Mouse (Mus musculus) splenic B cell, adult 2 months (primary cell): ENCODE measurements around the gene Gm42517.

Source experiments
- DNase-seq: peaks from one replicate; pipeline ENCODE4 v3.0.0-alpha.2; 2011; ENCODE audit warnings: low read depth, low spot score
- H3K27me3 ChIP-seq: 2 replicates; pipeline ENCODE4 v1.6.1; 2012; ENCODE audit warnings: mild to moderate bottlenecking, low read length, moderate library complexity, mixed read lengths; ENCODE audit not compliant: control insufficient read depth, poor library complexity, insufficient read depth, severe bottlenecking
- H3K36me3 ChIP-seq: 2 replicates; pipeline ENCODE4 v1.6.1; 2012; ENCODE audit warnings: mild to moderate bottlenecking, low read length, moderate library complexity, mixed read lengths; ENCODE audit not compliant: control insufficient read depth, poor library complexity, insufficient read depth, severe bottlenecking

The Gm42517 gene

GRCm38 (mm10) chr5:108366984-108367841 is 509 bp downstream of the Gm42517 start:
- Histone ChIP-seq H3K36me3 (no peaks in the 10 kb centered on the region), H3K27me3 (no peaks in the 10 kb centered on the region)
- no peak for DNase-seq

- Histone ChIP-seq H3K36me3 (no peaks in the 10 kb centered on the region), H3K27me3 (no peaks in the 10 kb centered on the region)
- DNase-seq, result no peak
Measured at GRCm38 (mm10) chr5:108366328-108366983, 1.3 kb downstream of the Gm42517 start.

DNA sequence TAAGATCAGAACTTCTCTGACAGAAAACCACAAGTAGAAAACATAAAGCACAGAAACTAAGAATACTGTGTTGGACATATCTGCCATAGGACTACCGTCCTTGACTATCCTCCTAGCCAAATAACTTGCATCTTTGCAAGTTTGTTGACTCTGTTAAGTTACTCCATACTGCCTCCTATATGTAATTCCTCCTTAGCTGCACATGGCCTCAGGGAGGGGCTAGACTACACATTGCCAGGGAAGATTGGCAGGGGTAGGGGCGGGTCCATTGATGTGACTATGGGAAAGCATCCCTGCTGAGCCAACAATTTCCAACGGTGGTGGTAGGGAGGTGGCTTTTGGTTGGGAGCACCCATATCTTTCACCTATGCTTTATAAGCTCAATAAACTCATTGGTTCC is 5.4 kb downstream of the Gm42517 start:
- no peak for DNase-seq
- no peaks in the 10 kb centered on the region for H3K27me3 ChIP-seq
- no peaks in the 10 kb centered on the region for H3K36me3 ChIP-seq

GRCm38 (mm10) chr5:108360211-108360610 is 7.5 kb downstream of the Gm42517 start:
- DNase-seq, result no peak
- Histone ChIP-seq H3K27me3 (no peaks in the 10 kb centered on the region), H3K36me3 (no peaks in the 10 kb centered on the region)

DNA sequence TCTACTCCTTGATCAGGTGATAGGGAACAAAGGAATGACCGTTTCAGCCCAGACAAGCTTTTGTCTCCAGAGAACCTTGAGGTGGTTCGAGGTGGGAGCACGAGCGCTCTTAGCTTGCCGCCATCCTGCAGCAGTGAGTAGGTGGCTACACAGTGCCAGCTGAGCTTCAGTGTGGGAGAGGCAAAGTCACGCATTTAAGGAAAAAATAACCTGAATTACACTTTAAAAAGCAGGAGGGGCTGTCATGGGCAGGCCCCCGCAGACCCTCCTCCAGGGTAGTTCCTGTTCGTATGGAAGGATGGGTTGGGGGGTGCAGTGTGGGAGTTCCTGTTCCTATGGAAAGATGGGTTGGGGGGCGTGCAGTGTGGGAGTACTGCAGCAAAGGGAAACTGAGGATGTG is 8.2 kb downstream of the Gm42517 start:
- no peak for DNase-seq
- Histone ChIP-seq H3K27me3 (no peaks in the 10 kb centered on the region), H3K36me3 (no peaks in the 10 kb centered on the region)

DNA sequence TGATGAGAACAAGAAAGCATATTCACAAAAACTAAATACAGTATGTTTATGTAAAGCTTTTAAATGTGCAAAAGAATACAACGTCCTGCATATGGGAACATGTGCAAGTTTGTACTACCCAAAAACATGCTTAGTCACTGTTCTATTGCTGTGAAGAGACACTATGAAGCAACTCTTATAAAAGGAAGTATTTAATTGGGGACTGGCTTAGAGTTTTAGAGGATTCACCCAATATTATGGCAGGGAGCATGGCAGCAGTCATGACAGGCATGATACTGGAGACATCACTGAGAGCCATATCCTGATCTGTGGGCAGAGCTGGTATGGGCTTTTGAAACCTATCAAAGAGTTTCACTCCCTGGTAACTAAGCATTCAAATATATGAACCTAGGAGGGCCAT is 9.9 kb downstream of the Gm42517 start:
- H3K27me3 ChIP-seq, result no peaks in the 10 kb centered on the region
- DNase-seq, result no peak
- H3K36me3 ChIP-seq, result no peaks in the 10 kb centered on the region

DNA sequence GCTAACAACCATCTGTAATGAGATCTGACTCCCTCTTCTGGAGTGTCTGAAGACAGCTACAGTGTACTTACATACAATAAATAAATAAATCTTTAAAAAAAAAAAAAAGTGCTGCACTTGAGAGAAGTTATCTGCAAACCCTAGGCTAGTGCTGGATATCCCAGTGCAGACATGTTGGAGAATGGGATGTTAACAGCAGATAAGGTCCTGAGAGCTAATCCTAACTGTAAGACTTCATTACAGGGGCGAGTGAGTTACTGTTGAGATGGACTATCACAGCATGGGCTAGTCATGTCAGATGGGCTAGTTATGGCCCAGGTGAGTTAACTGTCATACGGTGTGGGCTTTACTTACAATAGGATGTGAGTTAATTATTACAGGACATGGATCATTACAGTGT is 13.7 kb downstream of the Gm42517 start:
- Histone ChIP-seq H3K36me3 (no peaks in the 10 kb centered on the region), H3K27me3 (no peaks in the 10 kb centered on the region)
- no peak for DNase-seq

- H3K36me3 ChIP-seq, result peaks cover 3% of the 10 kb centered on the region
- DNase-seq, result no peak
- no peaks in the 10 kb centered on the region for H3K27me3 ChIP-seq
Measured at GRCm38 (mm10) chr5:108349511-108350148, 18.1 kb downstream of the Gm42517 start.

GRCm38 (mm10) chr5:108347843-108348242 is 19.9 kb downstream of the Gm42517 start:
- H3K36me3 ChIP-seq, result peaks cover 3% of the 10 kb centered on the region
- no peaks in the 10 kb centered on the region for H3K27me3 ChIP-seq
- no peak for DNase-seq

DNA sequence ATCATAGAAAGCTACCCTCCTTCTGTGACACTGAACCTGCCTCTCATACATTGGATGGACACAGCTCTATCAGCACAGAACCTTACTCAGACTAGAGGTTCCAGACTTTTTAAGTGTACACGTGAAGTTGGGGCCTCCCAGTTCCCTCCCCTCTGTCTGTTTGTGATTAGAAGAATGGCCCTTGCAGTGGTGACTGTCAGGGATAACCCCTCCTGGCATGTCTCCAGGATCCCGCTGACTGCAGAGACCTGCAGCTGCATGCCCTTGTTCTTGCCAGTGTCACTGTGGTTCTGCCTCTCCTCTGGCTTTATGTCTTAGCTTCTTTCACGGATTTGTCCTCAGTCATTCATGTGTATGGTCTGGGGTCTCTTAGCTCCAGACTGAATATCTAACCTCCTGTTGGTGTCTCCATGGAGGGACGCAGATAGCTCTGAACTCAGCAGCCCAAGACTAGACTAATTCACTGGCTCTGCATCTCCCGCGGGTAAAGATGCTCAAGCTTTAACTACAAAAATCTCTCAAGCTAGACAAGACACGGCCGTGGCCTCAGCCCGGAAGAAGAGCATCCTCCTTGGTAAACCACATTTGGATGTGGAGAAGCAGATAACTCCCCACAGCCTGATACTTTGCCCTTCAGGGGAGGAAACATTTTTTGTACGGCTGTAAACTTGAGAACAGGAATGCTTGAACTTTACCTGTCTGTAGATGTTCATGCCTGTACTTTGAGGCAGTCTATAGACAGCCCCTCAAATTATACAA is 22.2 kb downstream of the Gm42517 start:
- no peaks in the 10 kb centered on the region for H3K27me3 ChIP-seq
- DNase-seq, result no peak
- H3K36me3 ChIP-seq, result peaks cover 6% of the 10 kb centered on the region

DNA sequence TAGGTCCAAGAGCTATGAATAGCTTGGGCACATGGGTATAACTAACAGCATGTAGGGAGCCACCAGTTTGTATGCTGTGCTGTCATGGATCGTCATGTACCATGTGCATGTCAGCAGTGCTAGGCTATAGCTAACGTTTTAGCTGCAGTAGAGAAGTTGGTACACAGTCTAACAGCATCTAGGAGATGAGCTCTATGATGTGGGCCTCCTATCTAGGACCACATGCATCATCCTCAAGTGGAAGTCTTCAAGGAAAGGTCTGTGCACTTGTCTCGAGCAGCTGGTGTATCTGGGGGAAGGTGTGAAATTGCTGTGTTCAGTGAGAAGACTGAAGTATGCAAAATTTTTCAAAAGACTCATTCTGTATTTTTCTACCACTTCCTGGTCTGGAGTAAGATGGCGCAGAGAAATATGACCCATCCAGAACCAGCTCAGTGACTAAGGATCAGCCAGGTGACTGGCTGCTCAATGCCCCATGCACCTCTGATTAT is 24.0 kb downstream of the Gm42517 start:
- Histone ChIP-seq H3K36me3 (peaks cover 5% of the 10 kb centered on the region), H3K27me3 (no peaks in the 10 kb centered on the region)
- no peak for DNase-seq

DNA sequence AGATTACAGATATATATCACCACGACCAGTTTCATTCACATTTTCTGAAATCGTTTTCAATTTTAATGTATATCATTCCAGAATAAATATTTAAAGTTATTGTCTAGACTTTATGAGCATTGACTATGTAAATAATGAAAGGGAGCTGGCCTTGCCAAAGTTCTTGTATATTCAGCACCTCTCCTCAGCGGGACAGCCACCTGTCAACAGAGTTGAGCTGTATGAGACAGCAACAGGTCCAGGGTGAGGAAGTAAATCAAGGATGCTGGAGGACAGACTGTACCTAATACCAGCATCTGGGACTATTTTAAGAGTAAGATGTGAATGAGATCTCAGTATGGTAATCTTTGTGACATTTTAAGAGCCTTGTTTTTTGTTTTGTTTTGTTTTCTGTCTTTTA is 29.7 kb downstream of the Gm42517 start:
- Histone ChIP-seq H3K27me3 (no peaks in the 10 kb centered on the region), H3K36me3 (peaks cover 8% of the 10 kb centered on the region; the same call in 1 of the 2 replicates)
- DNase-seq, result no peak

GRCm38 (mm10) chr5:108337385-108337784 is 30.3 kb downstream of the Gm42517 start:
- H3K36me3 ChIP-seq, result peaks cover 9% of the 10 kb centered on the region; the same call in 1 of the 2 replicates
- DNase-seq, result no peak
- no peaks in the 10 kb centered on the region for H3K27me3 ChIP-seq

DNA sequence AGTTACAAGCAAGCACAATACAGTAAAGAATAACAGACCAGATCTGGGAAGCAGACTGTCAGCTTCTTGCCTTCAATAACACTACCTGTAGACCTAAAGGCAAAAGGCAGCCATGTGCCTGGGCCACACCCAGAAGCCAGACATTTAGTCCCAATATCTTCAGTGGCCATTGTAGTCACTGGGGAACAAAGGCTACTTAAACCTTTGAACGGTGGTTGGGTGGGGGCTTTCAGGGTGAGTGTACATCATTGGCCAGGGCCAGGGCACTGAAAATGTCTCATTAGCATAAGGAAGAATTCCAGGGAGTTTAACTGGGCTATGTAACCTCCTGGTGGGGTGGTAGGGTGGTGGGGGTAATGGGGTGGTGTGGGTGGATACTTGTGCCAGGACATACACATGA is 36.7 kb downstream of the Gm42517 start:
- no peaks in the 10 kb centered on the region for H3K27me3 ChIP-seq
- no peak for DNase-seq
- peaks cover 6% of the 10 kb centered on the region for H3K36me3 ChIP-seq
